ENCODE assay signal across 12 mouse cellular contexts in the genomic region with DNA sequence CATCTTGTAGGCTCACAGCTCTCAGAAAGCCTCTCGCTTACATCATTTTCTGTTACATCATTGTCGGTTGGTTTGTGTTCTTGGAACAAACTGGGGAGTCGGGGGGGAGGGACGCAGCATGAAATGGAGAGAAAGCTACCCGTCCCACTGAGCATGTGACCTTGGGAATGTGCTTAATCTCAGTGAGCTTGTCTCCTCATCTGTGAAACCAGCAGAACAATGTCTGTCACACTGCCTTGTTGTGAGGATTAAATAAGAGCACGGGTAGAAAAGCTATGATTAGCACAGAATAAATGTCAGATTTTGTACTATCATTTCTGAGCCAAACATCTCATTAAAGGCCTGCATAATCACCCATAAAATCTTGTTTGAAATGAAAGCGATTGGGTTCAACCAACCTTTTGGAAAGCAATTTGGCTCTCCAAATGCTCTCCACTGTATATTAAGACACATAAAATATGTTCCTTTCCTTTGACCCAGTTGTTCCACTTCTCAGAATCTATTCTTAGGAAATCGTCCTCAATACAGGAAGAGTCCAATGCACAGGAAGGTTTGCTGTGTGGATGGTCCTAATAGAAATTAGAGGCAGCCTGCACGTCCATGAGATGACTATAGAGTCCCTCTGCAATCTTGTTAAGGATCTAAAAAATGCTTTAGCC.
DNase-seq lines count a peak whose midpoint lies in the region; ATAC-seq and TF ChIP-seq lines count a peak whose summit lies in the region.
"Had no signal": no experiment of that assay in that cellular context is flagged by ENCODE, and none has a peak within 500 bp of the region (broad histone marks: within the 10 kb centered on the region; RNA-seq: fewer than 3 reads in every experiment).

No protein-coding gene starts in this region.

- no peak overlapping the region for H3K27ac ChIP-seq in kidney, adult 2 months (ENCODE audit: insufficient read depth, low read depth, low read length)

- no peak overlapping the region for H3K4me3 ChIP-seq in kidney, adult 2 months (ENCODE audit: insufficient read depth, low read depth, low read length)

- ATAC-seq in megakaryocyte-erythroid progenitor cell, adult 5-6 weeks (replicated peaks; ENCODE audit: low FRiP score, low TSS enrichment, poor library complexity, severe bottlenecking) = no peak
- ATAC-seq: liver, postnatal 0 days; Patski had no signal

- H3K27me3 ChIP-seq in kidney, adult 2 months (replicated peaks; ENCODE audit: control insufficient read depth, insufficient read depth, low read length) = no peaks in the 10 kb centered on the region; the same call in 1 of the 2 replicates

- TF ChIP-seq POLR2A in kidney, adult 2 months (IDR thresholded peaks at IDR 0.05; ENCODE audit: low read depth, low read length) = no peak

- no peaks in the 10 kb centered on the region for H3K4me1 ChIP-seq in kidney, adult 2 months (ENCODE audit: control insufficient read depth, insufficient read depth, low read length)

- TF ChIP-seq CTCF in kidney, adult 2 months (conservative IDR thresholded peaks at IDR 0.05; ENCODE audit: insufficient read depth, insufficient read length, low read depth, low read length) = no peak

- peak; percentile 43 to 47 for DNase-seq in cerebellum, postnatal 14 days
- no peak for DNase-seq in cerebellum, adult 11 months
- peak; percentile 14 for DNase-seq in kidney, adult 2 months
- no peak for DNase-seq in kidney, adult 8-10 months
- peak; percentile 62 for DNase-seq in adipocyte (ENCODE audit: low spot score)
- peak; percentile 63 for DNase-seq in layer of hippocampus, adult 9-11 months
- no peak for DNase-seq in kidney, adult 9 months
- DNase-seq: embryo, embryonic 11 days; kidney, adult 11 months; liver, postnatal 0 days had no signal

- 70% methylated on average over 9 of the region's 9 CpGs for WGBS in kidney, adult 2 months

- H3K36me3 ChIP-seq in kidney, adult 2 months (ENCODE audit: control insufficient read depth, insufficient read depth, low read length) = no peaks in the 10 kb centered on the region

Comparison
In these comparisons a context has a peak if more than half of its experiments do, and no peak if none do; other contexts are left out.
1. DNase-seq: peak in cerebellum, postnatal 14 days (2 of 2), kidney, adult 2 months (single experiment), adipocyte (single experiment) and layer of hippocampus, adult 9-11 months (single experiment); none in cerebellum, adult 11 months (single experiment), kidney, adult 8-10 months (0 of 2) and kidney, adult 9 months (single experiment).